Mouse (Mus musculus): ENCODE results near the gene Bloc1s2. TPM values are rescaled to one million over a fixed set of nuclear protein-coding genes. Genes with fewer than 3 reads are reported as not detected.

Bloc1s2 gene
- 10 to 100 TPM; 26.0 to 26.9 TPM for total RNA-seq (2021)
- long read RNA-seq, experiment 1, transcript Bloc1s2-201 (5 exons, 885 nt): major isoform, 29 of 38 reads
- long read RNA-seq, experiment 1, partial matches to known transcripts: 3 of 38 reads
- long read RNA-seq, experiment 1, other reads (novel, unspliced or antisense): 5 of 38 reads
- long read RNA-seq, experiment 2, transcript Bloc1s2-201 (5 exons, 885 nt): major isoform, 11 of 14 reads
- long read RNA-seq, experiment 2, partial matches to known transcripts: 2 of 14 reads
- long read RNA-seq, experiment 2, other reads (novel, unspliced or antisense): 0 of 14 reads

DNA sequence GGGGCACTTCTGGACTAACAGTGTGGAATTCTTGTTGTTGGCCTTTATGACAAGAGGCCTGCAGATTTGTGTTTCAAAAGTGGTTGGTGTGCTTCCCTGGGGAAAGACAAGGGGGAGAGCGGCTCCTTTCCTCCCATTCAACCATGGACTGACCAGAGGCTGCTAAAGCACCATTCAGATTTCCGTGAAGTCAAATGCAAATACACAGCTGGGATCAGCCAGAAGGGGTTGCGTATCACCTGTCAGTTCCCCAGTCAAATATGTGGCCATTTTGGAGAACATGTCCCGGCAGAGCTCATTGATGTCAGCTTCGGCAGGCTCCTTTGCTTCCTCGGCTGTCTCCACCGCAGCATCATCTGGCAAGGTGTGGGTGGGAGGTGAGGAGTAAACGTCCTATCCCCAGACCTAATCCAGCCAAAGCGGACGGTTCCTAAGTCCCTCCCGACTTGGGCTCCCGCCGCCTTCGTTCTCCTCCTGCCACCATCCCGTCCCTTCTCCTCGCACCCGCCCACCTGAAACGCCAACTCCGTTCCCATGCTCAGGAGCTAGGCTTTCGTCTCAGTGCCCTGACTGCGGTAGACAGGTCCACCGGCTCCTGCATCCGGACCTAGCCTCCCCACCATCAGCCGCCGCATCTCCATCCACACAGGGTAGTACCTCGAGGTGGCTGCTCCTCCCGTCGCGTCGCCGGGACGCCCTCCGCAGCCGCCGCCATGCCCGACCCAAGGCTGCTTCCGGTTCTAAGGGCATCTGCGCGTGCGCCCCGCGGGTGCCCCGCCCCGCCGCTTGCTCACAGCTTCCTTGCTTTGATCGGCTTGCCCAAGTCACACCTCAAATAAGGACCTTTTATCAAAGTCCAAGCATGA, at the start of gene Bloc1s2:
TSS of gene Bloc1s2 (minus strand) at position 745 of the 866 bp plus-strand sequence.
- peak; percentile 93 to 95 for DNase-seq

DNA sequence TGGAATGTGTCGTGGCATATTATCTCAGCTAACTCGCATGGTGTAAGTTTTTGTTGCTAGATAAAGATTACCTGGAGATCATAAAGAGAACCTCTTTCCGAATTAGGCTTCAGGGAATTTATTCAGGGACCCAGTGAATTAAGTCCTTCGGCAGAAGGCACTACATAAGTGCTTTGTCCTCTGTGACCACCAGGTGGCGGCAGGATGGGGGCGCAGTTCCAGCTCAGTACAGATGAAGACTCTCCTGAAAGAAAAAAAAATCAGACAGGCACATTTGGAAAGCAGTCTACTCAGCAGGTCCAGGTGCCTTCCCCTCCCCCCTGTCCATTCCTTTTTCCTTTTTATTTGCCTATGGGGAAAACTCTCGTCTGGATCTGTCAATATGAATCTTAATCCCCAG, 48.9 kb upstream of the Bloc1s2 start:
- DNase-seq: peak; percentile 72 to 85

GRCm38 (mm10) chr19:44193906-44194305, 47.7 kb upstream of the Bloc1s2 start:
- DNase-seq: peak; percentile 7 to 19

GRCm38 (mm10) chr19:44192342-44192741, 46.1 kb upstream of the Bloc1s2 start, which contains the start of gene Pkd2l1:
TSS of gene Pkd2l1 (minus strand) at chr19:44192442.
- DNase-seq: no peak

- no peak for DNase-seq
Measured at GRCm38 (mm10) chr19:44189056-44189455, 42.8 kb upstream of the Bloc1s2 start.

GRCm38 (mm10) chr19:44183968-44184367, 37.7 kb upstream of the Bloc1s2 start:
- no peak for DNase-seq

DNA sequence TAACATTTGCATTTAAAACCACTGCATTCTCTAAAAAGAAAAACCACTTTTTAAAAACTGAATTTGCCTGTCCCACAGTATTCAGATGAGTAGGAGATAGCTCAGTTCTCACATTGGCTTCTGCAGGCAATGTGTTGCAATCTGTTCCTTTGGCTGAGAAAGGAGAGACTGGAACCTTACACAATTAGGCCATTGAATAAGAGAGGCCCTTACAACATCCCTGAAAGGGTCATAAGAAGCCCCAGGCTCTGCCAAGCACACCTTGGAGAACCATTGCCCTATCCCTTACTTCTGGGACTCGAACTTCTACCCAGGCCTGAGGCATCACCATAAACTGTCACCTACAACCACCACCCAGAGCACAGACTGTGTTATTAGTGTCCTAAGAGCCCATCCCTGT, 34.3 kb upstream of the Bloc1s2 start:
- DNase-seq: no peak

GRCm38 (mm10) chr19:44176741-44177140, 30.5 kb upstream of the Bloc1s2 start:
- DNase-seq: no peak

DNA sequence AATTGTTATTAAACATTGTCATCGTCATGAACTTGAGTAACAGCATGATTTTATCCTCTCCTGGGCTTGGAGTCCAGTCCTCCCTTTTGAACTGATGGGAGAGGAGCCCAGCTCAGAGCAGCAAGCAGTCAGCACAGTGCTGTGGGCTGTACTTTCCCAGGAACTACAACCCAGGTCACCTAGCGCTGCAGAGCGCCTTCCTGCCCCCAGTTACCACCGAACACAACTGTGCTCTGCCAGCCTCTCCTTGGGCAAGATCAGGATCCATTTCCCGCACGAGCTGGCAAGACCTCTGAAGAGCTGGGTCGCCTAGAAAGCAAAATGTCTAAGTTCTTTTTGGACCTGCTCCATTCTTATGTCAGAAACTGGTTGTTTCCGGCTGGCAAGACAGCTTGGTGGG, 28.6 kb upstream of the Bloc1s2 start:
- no peak for DNase-seq

DNA sequence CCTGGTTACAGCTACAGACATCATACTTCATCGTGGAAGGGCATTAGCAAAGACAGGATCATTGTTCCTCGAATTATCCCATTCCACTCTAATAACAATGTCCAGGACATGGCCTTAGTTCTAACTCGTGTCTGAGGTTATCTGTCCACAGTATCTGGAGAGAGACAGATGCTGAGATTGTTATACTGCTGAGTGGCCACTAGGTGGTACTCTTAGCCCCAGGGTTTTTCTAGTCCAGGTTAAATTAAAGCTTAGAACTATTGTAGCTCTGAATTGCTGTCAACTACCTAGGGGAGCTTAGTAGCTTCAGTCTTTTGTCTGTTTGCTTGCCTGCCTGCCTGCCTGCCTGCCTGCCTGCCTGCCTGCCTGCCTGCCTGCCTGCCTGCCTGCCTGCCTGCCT, 15.3 kb upstream of the Bloc1s2 start:
- no peak for DNase-seq

GRCm38 (mm10) chr19:44159386-44159785, 13.1 kb upstream of the Bloc1s2 start:
- DNase-seq: no peak

DNA sequence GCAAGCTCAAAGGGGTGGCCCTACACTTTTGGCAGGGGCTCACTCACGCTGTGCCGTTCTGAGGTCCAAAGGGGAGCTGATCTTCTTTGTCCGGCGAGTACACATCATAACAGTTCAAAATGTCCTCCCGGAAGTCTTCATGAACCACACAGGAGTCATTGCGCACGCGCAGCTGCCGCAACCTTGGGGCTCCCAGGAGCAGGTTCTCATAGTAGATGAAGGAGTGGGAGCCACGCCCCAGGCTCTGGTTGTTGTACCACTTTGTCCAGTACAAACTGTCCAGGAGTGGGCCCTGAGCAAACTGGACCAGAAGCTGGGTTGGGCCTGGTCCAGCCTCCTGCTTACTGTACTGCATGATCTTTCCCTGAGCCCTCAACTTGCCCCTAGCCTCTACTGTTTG, 10.8 kb upstream of the Bloc1s2 start:
- DNase-seq: no peak

- DNase-seq: no peak
Measured at GRCm38 (mm10) chr19:44153781-44154180, 7.5 kb upstream of the Bloc1s2 start.

- DNase-seq: no peak
Measured at GRCm38 (mm10) chr19:44148991-44149390, 2.7 kb upstream of the Bloc1s2 start.

DNA sequence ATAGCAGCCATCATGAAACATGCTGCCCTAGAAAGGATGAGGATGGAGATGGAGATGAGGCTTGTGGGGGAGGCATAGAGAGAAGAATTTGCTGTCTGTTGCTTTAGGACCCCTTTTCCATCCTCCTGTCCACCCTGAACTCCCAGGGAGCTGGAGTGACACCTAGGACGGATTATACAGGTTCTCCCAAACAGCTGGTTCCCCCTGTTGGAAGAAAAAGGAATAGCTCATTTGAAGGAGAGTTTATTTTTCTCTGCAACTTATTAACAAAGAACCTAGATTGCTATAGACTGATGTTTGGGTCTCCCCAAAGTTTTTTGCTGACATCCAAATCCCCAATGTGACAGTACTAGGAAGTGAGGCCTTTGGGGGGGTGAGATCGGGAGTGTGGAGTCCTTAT, 2.1 kb upstream of the Bloc1s2 start:
- no peak for DNase-seq

- no peak for DNase-seq
Measured at GRCm38 (mm10) chr19:44146951-44147350, 705 bp upstream of the Bloc1s2 start.

DNA sequence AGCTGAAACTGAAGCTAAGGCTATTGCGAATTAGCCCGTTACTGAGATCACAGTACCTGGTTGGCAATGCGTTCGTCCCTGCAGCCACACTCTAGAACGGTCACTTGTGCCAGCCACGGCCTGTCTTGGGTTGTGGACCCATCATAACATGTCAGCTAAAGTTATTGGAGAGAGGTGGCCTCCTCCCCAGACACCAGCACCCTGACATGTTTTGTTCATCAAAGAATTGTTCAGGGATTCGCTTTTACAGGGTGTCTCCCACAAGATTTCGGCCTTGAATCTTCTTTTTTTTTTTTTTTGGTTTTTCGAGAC, 278 bp upstream of the Bloc1s2 start:
- no peak for DNase-seq

DNA sequence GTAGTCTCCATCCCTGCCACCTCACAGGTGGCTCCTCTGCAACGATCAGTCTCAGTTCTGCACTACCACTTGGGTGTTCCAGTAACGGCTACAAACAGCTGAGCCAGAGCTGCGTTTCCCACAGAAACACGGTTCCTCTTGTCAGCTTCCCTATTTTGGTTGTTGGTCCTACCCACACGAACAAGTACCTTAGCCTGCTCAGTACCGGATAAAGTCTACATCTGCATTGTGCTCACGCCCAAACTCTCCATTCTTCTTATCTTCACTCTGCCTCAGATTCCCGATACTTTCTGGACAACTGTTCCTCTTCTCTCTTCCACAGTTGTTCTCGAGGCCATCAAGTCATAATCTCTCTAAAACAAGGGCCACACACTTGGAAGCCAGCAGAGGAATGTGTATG, 1.9 kb downstream of the Bloc1s2 start:
- DNase-seq: no peak

DNA sequence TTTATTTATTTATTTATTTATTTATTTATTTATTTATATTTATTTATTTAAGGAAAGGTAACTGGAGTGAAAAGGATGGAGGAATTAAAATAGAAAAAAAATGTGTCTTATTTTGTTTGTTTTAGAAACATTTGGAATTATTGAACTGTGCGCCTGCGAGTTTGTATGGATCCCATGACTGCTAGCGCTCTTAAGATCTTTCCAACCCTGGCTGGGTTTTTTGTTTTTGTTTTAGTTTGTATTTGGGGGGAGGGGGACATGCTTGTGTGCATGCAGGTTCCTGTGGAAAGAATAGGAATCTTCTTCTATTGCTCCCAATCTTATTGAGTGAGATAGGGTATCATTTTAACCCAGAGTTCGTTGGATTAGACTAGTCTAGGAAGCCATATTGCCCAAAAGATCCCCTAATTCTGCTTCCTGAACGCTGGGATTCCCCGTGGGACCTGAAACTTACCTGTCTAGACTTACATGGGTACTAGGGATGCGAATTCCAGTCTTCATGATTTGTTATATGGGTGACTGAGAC, 10.2 kb downstream of the Bloc1s2 start:
- DNase-seq: no peak

- peak; percentile 87 to 89 for DNase-seq
Measured at GRCm38 (mm10) chr19:44135072-44135959, 10.9 kb downstream of the Bloc1s2 start, which contains the start of gene Cwf19l1. TSS of gene Cwf19l1 (minus strand) at chr19:44135876.

DNA sequence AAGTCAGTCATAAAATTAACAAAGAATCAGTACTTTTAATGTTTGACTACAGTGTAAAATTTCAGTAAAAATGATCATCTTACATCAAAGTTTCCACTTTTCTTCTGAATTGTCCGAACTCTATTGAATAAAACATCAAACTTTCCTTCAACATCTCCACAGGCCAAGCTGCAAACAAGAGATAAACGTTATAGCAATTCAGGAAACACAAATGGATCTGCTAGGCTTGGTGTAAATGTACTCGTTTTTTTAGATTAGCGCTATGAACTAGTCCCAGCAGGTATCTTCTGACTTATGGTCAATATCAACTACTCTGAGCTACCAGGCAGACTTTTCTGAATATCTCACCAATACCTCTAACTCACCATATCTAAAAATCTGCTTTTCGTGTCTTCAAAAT, 13.3 kb downstream of the Bloc1s2 start:
- DNase-seq: no peak

- no peak for DNase-seq
Measured at GRCm38 (mm10) chr19:44128560-44128959, 17.7 kb downstream of the Bloc1s2 start.

All from adrenal gland, postnatal 36 days (tissue).